Mouse (Mus musculus) activated CD4-positive, CD25-positive, alpha-beta regulatory T cell, adult 9 weeks (primary cell): Measurements from ENCODE around the gene Trio. TPM values are rescaled to one million over a fixed set of nuclear protein-coding genes. Genes with fewer than 3 reads are reported as not detected.

Experiments used
- polyA plus RNA-seq: library from polyadenylated mRNA; unstranded; fragments of 100-300 nt; shearing (Covaris generic); gene quantifications from one replicate; pipeline ENCODE4 v1.2.1, GENCODE M21; 2017

The Trio gene
- 4.1 TPM for polyA plus RNA-seq

GRCm38 (mm10) chr15:28025447-28026166 lies at the start of gene Trio:
Gene Trio (minus strand): TSS chr15:28025848.

GRCm38 (mm10) chr15:27681419-27682187 lies 344.0 kb downstream of the Trio start, which contains the start of gene Otulinl:
Gene Otulinl (minus strand): TSS chr15:27681579.

Other genes with a start within 250 kb of the Trio start
- not detected for gene Dnah5, start 177.9 kb upstream of the Trio start, polyA plus RNA-seq